Mouse (Mus musculus) E14TG2a.4 (cell line): ENCODE measurements around the gene Ell.
"Not testable (repeated sequence)": the region's sequence is repeated elsewhere in the genome, so short reads cannot be mapped to it uniquely, and the experiment has no call there.

Experiments used
- H3K27me3 ChIP-seq: 2 replicates; pipeline ENCODE4 v1.6.1; 2014; ENCODE audit warnings: low read length, control low read depth; ENCODE audit not compliant: insufficient read depth
- H3K36me3 ChIP-seq: 2 replicates; pipeline ENCODE4 v1.6.1; 2014; ENCODE audit warnings: low read length, control low read depth; ENCODE audit not compliant: insufficient read depth
- H3K4me1 ChIP-seq: replicated peaks from 2 replicates; pipeline ENCODE4 v1.6.1; 2014; ENCODE audit warnings: low read depth, low read length, control low read depth
- H3K4me3 ChIP-seq: replicated peaks from 2 replicates; pipeline ENCODE4 v1.5.1; 2014; ENCODE audit warnings: mild to moderate bottlenecking, low read length
- H3K9me3 ChIP-seq: 2 replicates; pipeline ENCODE4 v1.6.1; 2014; ENCODE audit warnings: low read length, control low read depth
- CTCF ChIP-seq: conservative IDR thresholded peaks from 2 replicates; pipeline ENCODE4 v1.5.1; 2014; ENCODE audit warnings: low read length
- NANOG ChIP-seq: IDR thresholded peaks from 2 replicates; pipeline ENCODE4 v1.6.1; 2014; ENCODE audit warnings: borderline replicate concordance, low read length, mixed read lengths
- POU5F1 ChIP-seq: IDR thresholded peaks from 2 replicates; pipeline ENCODE4 v1.6.1; 2014; ENCODE audit warnings: low read length, borderline replicate concordance

Ell gene

GRCm38 (mm10) chr8:70504851-70505250, 34.4 kb upstream of the Ell start:
- Histone ChIP-seq H3K27me3 (peaks cover 45% of the 10 kb centered on the region), H3K36me3 (peaks cover 48% of the 10 kb centered on the region), H3K4me3 (peak overlapping the region; percentile 85; the same call in 1 of the 2 replicates), H3K4me1 (peaks cover 80% of the 10 kb centered on the region), H3K9me3 (no peaks in the 10 kb centered on the region)
- TF ChIP-seq NANOG: no peak
- TF ChIP-seq POU5F1: no peak
- TF ChIP-seq CTCF: peak; percentile 90

- Histone ChIP-seq H3K9me3 (no peaks in the 10 kb centered on the region), H3K27me3 (peaks cover 35% of the 10 kb centered on the region), H3K4me3 (peak overlapping the region; percentile 85), H3K4me1 (peaks cover 73% of the 10 kb centered on the region), H3K36me3 (peaks cover 48% of the 10 kb centered on the region)
- TF ChIP-seq POU5F1 (no peak), CTCF (no peak), NANOG (no peak)
These were observed 33.4 kb upstream of the Ell start for GRCm38 (mm10) chr8:70505698-70506327.

- Histone ChIP-seq H3K9me3 (no peaks in the 10 kb centered on the region), H3K36me3 (peaks cover 49% of the 10 kb centered on the region), H3K4me3 (peak within 1 kb of the TSS; percentile 97), H3K27me3 (peaks cover 28% of the 10 kb centered on the region), H3K4me1 (peaks cover 70% of the 10 kb centered on the region)
- TF ChIP-seq POU5F1 (no peak), CTCF (peak; percentile 59), NANOG (no peak)
These were observed 32.8 kb upstream of the Ell start, which contains the start of gene Rex1bd for GRCm38 (mm10) chr8:70506328-70507026. Gene Rex1bd (minus strand): TSS chr8:70506752.

- Histone ChIP-seq H3K4me3 (peak overlapping the region; percentile 85), H3K27me3 (peaks cover 23% of the 10 kb centered on the region), H3K9me3 (no peaks in the 10 kb centered on the region), H3K36me3 (peaks cover 54% of the 10 kb centered on the region), H3K4me1 (peaks cover 70% of the 10 kb centered on the region)
- TF ChIP-seq NANOG (no peak), CTCF (no peak)
These were observed 32.2 kb upstream of the Ell start for GRCm38 (mm10) chr8:70507027-70507393.

GRCm38 (mm10) chr8:70509281-70509952, 29.8 kb upstream of the Ell start:
- H3K36me3 ChIP-seq: peaks cover 68% of the 10 kb centered on the region
- no peak for TF ChIP-seq POU5F1
- no peak for TF ChIP-seq CTCF
- no peak for TF ChIP-seq NANOG
- no peaks in the 10 kb centered on the region for H3K9me3 ChIP-seq
- H3K27me3 ChIP-seq: peaks cover 2% of the 10 kb centered on the region
- H3K4me1 ChIP-seq: peaks cover 72% of the 10 kb centered on the region
- H3K4me3 ChIP-seq: peak overlapping the region; percentile 97

GRCm38 (mm10) chr8:70510228-70510915, 28.9 kb upstream of the Ell start, which contains the start of gene Uba52:
Gene Uba52 (minus strand): TSS chr8:70510801.
- peaks cover 68% of the 10 kb centered on the region for H3K36me3 ChIP-seq
- no peaks in the 10 kb centered on the region for H3K27me3 ChIP-seq
- peaks cover 71% of the 10 kb centered on the region for H3K4me1 ChIP-seq
- H3K4me3 ChIP-seq: peak within 1 kb of the TSS; percentile 97
- no peaks in the 10 kb centered on the region for H3K9me3 ChIP-seq
- TF ChIP-seq CTCF (no peak), POU5F1 (no peak), NANOG (no peak)

GRCm38 (mm10) chr8:70511174-70511573, 28.1 kb upstream of the Ell start:
- peaks cover 73% of the 10 kb centered on the region for H3K36me3 ChIP-seq
- H3K4me1 ChIP-seq: peaks cover 68% of the 10 kb centered on the region
- H3K27me3 ChIP-seq, H3K9me3 ChIP-seq: not testable (repeated sequence)
- peak overlapping the region; percentile 97 for H3K4me3 ChIP-seq

- H3K9me3 ChIP-seq: no peaks in the 10 kb centered on the region
- no peak for TF ChIP-seq NANOG
- peak overlapping the region; percentile 97 for H3K4me3 ChIP-seq
- peaks cover 73% of the 10 kb centered on the region for H3K4me1 ChIP-seq
- H3K27me3 ChIP-seq: no peaks in the 10 kb centered on the region
- peaks cover 79% of the 10 kb centered on the region for H3K36me3 ChIP-seq
These were observed 27.5 kb upstream of the Ell start for GRCm38 (mm10) chr8:70511770-70512169.
